Mouse (Mus musculus): ENCODE results near the gene Slc25a34. TPM values are rescaled to one million over a fixed set of nuclear protein-coding genes. Genes with fewer than 3 reads are reported as not detected.

The Slc25a34 gene
- polyA plus RNA-seq, 1 experiment from 2014 or later: 0.49 TPM

DNA sequence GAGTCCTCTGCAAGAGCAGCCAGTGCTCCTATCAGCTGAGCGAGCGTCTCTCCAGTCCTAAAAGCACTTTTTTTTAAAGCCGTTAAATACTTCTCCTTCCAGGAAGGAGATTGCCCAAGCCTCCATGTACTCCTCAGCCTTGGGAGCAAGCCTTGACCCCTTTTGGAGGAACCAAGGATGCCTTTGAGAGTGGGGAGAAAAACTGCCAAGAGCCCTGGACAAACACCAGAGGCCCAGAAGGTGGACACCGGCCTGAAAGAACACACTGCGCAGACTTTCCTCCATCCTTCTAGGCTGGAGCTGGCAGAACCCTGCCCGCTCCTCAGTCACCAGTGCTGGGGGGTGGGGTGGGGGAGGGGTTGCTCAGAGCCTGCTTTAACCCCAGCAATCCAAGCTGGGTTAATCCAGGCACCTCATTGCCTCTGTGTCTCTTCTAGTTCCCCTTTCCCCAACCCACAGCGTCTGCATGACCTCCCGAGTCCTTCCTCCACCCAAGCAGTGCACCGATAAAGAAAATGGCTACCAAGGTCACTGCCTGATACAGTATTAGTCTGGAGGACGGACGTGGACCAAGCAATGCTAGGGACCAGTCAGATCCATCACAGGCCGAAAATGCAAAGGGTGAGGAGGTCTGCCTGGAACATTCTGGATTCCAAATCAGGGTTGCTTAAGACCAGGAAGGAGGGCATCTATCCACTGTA lies 32.4 kb upstream of the Slc25a34 start:
- WGBS: 86% methylated on average over 12 of the region's 12 CpGs

GRCm38 (mm10) chr4:141654509-141654908 lies 30.9 kb upstream of the Slc25a34 start:
- no peaks in the 10 kb centered on the region for H3K27me3 ChIP-seq
- H3K9me3 ChIP-seq (replicated peaks): no peaks in the 10 kb centered on the region
- H3K36me3 ChIP-seq: peaks cover 50% of the 10 kb centered on the region
- no peak overlapping the region for H3K4me2 ChIP-seq
- WGBS: 88% methylated on average over 6 of the region's 6 CpGs
- H3K27ac ChIP-seq: no peak overlapping the region
- H3K4me1 ChIP-seq: 0 out of 2 replicates have a peak, but pooled peaks cover 3% of the 10 kb centered on the region
- no peak overlapping the region for H3K4me3 ChIP-seq (replicated peaks)
- ATAC-seq (replicated peaks; ENCODE audit: low FRiP score): no peak
- no peak overlapping the region for H3K9ac ChIP-seq

More for the DNA sequence above, 32.4 kb upstream of the Slc25a34 start:
- H3K4me3 ChIP-seq (replicated peaks): no peak overlapping the region
- peaks cover 65% of the 10 kb centered on the region for H3K36me3 ChIP-seq
- no peak for ATAC-seq (replicated peaks; ENCODE audit: low FRiP score)
- no peaks in the 10 kb centered on the region for H3K4me1 ChIP-seq
- H3K27me3 ChIP-seq: no peaks in the 10 kb centered on the region
- H3K9ac ChIP-seq: no peak overlapping the region
- H3K9me3 ChIP-seq (replicated peaks): no peaks in the 10 kb centered on the region
- H3K4me2 ChIP-seq: no peak overlapping the region
- H3K27ac ChIP-seq: 0 out of 2 replicates have a peak overlapping the region, but pooled peaks have one; percentile 13

GRCm38 (mm10) chr4:141653813-141654212 lies 30.2 kb upstream of the Slc25a34 start:
- Histone ChIP-seq H3K27ac (no peak overlapping the region), H3K9ac (no peak overlapping the region), H3K9me3 (replicated peaks) (no peaks in the 10 kb centered on the region), H3K4me1 (0 out of 2 replicates have a peak, but pooled peaks cover 3% of the 10 kb centered on the region), H3K27me3 (no peaks in the 10 kb centered on the region), H3K4me2 (no peak overlapping the region), H3K36me3 (peaks cover 46% of the 10 kb centered on the region), H3K4me3 (replicated peaks) (no peak overlapping the region)
- 96% methylated on average over 13 of the region's 13 CpGs for WGBS
- no peak for ATAC-seq (replicated peaks; ENCODE audit: low FRiP score)

DNA sequence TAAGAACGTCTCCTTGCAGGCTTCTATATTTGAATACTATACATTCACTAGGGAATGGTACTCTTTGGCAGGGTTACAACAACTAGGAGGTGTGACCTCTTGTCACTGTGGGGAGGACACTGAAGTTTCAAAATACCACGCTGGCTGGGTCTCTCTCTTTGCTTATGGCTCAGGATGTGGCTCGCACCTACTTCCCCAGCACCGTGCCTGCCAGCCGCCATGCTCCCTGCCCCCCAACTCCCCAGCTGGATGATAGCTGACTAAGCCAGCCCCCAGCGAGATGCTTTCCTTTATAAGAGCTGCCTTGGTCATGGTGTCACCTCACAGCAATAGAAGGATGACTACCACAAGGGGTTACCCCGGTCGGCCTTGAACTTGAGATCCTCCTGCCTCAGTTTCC lies 29.4 kb upstream of the Slc25a34 start:
- Histone ChIP-seq H3K27ac (no peak overlapping the region), H3K27me3 (no peaks in the 10 kb centered on the region), H3K9me3 (replicated peaks) (no peaks in the 10 kb centered on the region), H3K4me3 (replicated peaks) (no peak overlapping the region), H3K4me2 (no peak overlapping the region), H3K9ac (no peak overlapping the region), H3K4me1 (0 out of 2 replicates have a peak, but pooled peaks cover 3% of the 10 kb centered on the region), H3K36me3 (peaks cover 48% of the 10 kb centered on the region)
- no peak for ATAC-seq (replicated peaks; ENCODE audit: low FRiP score)
- 87% methylated on average over 8 of the region's 8 CpGs for WGBS

DNA sequence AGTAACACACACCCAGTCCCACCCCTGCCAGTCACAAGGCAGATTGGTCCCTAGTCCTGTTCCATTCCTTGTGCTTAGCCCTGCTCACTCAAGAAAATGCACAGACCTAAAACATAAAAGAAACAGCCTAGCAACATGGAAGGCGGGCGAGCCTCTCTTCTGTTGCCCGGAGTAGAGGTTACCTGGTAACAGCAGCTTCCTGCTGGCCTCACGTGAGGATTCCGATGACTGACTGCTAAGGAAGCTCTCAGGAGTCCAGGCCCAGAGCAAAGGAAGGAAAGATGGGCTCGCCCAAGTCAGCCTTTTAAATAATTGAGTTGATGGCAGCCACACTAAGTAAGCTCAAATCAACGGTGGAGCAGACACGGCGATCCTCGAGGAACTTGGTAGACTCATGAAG lies 28.3 kb upstream of the Slc25a34 start:
- WGBS: 87% methylated on average over 10 of the region's 10 CpGs
- Histone ChIP-seq H3K36me3 (peaks cover 48% of the 10 kb centered on the region), H3K4me3 (replicated peaks) (no peak overlapping the region), H3K9me3 (replicated peaks) (no peaks in the 10 kb centered on the region), H3K4me2 (no peak overlapping the region), H3K27ac (no peak overlapping the region), H3K9ac (no peak overlapping the region), H3K27me3 (no peaks in the 10 kb centered on the region), H3K4me1 (0 out of 2 replicates have a peak, but pooled peaks cover 3% of the 10 kb centered on the region)
- ATAC-seq (replicated peaks; ENCODE audit: low FRiP score): no peak

DNA sequence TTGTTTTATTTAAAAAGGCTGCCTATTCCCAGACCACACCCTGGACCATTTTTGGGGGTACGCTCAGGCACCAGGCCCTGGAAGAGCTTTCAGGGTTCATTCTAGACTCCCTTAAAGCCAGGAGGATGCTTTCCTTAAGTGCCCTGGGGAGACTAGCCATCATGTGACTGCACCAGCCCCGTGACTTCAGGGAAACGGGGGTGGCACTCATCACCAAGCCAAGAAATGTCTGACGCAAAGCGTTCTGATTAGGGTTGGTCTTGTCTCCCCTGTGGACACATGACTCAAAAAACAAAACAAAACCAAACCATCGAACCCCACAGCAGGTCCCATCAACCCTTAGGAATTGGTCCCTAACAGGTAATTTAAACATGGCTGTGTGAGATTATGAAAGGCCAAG lies 27.7 kb upstream of the Slc25a34 start:
- H3K36me3 ChIP-seq: peaks cover 48% of the 10 kb centered on the region
- H3K4me2 ChIP-seq: no peak overlapping the region
- H3K4me1 ChIP-seq: 0 out of 2 replicates have a peak, but pooled peaks cover 3% of the 10 kb centered on the region
- 90% methylated on average over 6 of the region's 6 CpGs for WGBS
- no peaks in the 10 kb centered on the region for H3K27me3 ChIP-seq
- no peaks in the 10 kb centered on the region for H3K9me3 ChIP-seq (replicated peaks)
- no peak for ATAC-seq (replicated peaks; ENCODE audit: low FRiP score)
- no peak overlapping the region for H3K9ac ChIP-seq
- no peak overlapping the region for H3K4me3 ChIP-seq (replicated peaks)
- no peak overlapping the region for H3K27ac ChIP-seq

- Histone ChIP-seq H3K9me3 (replicated peaks) (no peaks in the 10 kb centered on the region), H3K9ac (no peak overlapping the region), H3K27ac (no peak overlapping the region), H3K27me3 (no peaks in the 10 kb centered on the region), H3K36me3 (peaks cover 41% of the 10 kb centered on the region), H3K4me2 (no peak overlapping the region), H3K4me1 (peaks cover 3% of the 10 kb centered on the region; the same call in 1 of the 2 replicates), H3K4me3 (replicated peaks) (no peak overlapping the region)
- ATAC-seq (replicated peaks; ENCODE audit: low FRiP score): no peak
- WGBS: 79% methylated on average over 6 of the region's 6 CpGs
These were observed 25.6 kb upstream of the Slc25a34 start for GRCm38 (mm10) chr4:141649244-141649643.

DNA sequence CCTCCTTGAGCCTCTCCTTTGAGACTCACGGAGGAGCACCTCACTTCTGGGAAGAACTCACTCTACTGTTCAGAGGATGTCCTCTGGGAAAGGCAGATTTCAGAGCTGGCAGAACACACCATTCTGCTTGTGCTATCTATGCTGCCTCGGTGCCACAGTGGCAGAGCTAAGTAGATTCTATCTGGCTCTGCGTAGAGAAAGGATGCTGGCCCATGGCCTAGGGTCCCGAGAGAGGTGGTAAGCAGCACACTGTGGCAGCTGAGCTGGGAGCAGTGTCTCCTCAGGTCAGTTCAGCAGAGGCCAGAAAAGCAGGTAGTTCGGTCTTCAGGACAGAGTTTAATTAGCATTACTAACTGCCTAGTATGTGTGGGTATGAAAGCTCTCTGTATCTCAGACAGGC lies 24.6 kb upstream of the Slc25a34 start:
- Histone ChIP-seq H3K9me3 (replicated peaks) (no peaks in the 10 kb centered on the region), H3K9ac (no peak overlapping the region), H3K27me3 (no peaks in the 10 kb centered on the region), H3K36me3 (peaks cover 32% of the 10 kb centered on the region), H3K4me1 (peaks cover 12% of the 10 kb centered on the region), H3K27ac (no peak overlapping the region), H3K4me3 (replicated peaks) (no peak overlapping the region), H3K4me2 (no peak overlapping the region)
- ATAC-seq (replicated peaks; ENCODE audit: low FRiP score): no peak
- 92% methylated on average over 5 of the region's 5 CpGs for WGBS

GRCm38 (mm10) chr4:141647187-141647586 lies 23.6 kb upstream of the Slc25a34 start:
- no peak overlapping the region for H3K27ac ChIP-seq
- no peaks in the 10 kb centered on the region for H3K9me3 ChIP-seq (replicated peaks)
- no peak overlapping the region for H3K4me2 ChIP-seq
- peaks cover 21% of the 10 kb centered on the region for H3K4me1 ChIP-seq
- no peak for ATAC-seq (replicated peaks; ENCODE audit: low FRiP score)
- peaks cover 31% of the 10 kb centered on the region for H3K36me3 ChIP-seq
- 94% methylated on average over 3 of the region's 3 CpGs for WGBS
- no peaks in the 10 kb centered on the region for H3K27me3 ChIP-seq
- H3K9ac ChIP-seq: no peak overlapping the region
- no peak overlapping the region for H3K4me3 ChIP-seq (replicated peaks)

DNA sequence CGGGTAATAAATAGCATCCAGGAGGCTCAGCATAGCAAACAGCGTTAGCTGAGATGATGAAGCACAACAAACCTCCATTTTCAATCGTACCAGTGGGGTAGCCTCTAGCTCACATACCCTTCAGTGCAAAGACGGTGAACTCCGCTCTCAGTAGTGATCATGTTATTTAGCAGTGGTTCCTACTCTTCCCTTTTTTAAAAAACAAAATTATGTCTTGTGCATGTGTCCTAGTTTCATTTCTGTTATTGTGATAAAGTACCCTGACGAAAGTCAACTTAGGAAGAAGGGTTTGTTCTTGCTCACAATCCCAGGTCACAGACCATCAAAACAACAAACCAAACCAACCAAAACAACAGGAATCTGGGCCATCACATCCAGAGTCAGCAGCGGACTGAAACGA lies 22.4 kb upstream of the Slc25a34 start:
- 89% methylated on average over 8 of the region's 8 CpGs for WGBS
- no peaks in the 10 kb centered on the region for H3K27me3 ChIP-seq
- peaks cover 24% of the 10 kb centered on the region for H3K4me1 ChIP-seq
- no peak for ATAC-seq (replicated peaks; ENCODE audit: low FRiP score)
- H3K9ac ChIP-seq: no peak overlapping the region
- H3K4me2 ChIP-seq: no peak overlapping the region
- H3K9me3 ChIP-seq (replicated peaks): no peaks in the 10 kb centered on the region
- H3K36me3 ChIP-seq: peaks cover 31% of the 10 kb centered on the region
- no peak overlapping the region for H3K27ac ChIP-seq
- no peak overlapping the region for H3K4me3 ChIP-seq (replicated peaks)

DNA sequence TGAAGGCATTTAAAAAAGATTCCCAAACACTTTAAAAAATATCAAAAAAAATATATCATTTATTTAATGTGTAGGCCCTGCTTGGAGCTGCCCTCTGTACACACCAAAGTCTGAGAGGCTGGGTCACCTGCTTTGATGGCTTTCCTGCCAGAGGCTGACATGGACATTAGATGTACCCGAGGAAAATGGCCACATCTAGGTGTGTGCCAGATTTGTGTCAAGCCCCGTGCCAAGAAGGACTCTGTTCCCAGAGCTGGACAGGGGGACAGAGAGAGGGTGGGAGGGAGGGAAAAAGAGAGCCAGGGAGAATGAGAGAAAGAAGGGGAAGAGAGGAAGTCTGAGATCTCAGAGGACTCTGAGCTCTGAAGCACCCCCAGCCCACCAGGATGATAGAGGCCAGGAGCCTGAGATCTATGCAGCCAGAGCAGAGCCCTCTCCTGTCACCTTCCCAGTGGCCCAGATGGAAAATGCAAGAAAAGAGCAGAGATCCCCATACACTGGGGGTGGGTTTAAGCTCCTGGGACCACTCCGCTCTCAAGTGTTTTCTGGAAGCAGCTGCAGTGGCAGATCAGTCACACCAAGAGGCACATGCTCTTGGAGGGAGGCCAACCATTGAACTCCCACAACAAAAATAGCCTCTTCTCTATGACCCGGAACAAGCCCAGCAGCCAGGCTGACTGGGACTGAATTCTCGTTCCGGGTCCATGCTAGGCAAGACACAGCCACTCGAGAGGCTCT lies 19.7 kb upstream of the Slc25a34 start:
- no peaks in the 10 kb centered on the region for H3K27me3 ChIP-seq
- 23% methylated on average over 7 of the region's 7 CpGs for WGBS

More for the DNA sequence above, 19.7 kb upstream of the Slc25a34 start:
- ATAC-seq (replicated peaks; ENCODE audit: low FRiP score): peak; percentile 58
- H3K9ac ChIP-seq: no peak overlapping the region
- H3K27ac ChIP-seq: peak overlapping the region; percentile 78
- no peaks in the 10 kb centered on the region for H3K9me3 ChIP-seq (replicated peaks)
- peak overlapping the region; percentile 14; the same call in 1 of the 2 replicates for H3K4me2 ChIP-seq
- peaks cover 47% of the 10 kb centered on the region for H3K36me3 ChIP-seq
- H3K4me3 ChIP-seq (replicated peaks): no peak overlapping the region
- H3K4me1 ChIP-seq: peaks cover 21% of the 10 kb centered on the region
